Mouse (Mus musculus) spleen, adult 12 weeks (tissue): ENCODE results near the gene Gm49388.

Experiments
- DNase-seq: peaks from one replicate; pipeline ENCODE4 v3.0.0; 2022; ENCODE audit warnings: low spot score

Gene Gm49388

GRCm38 (mm10) chr7:127840886-127841285, 55.5 kb downstream of the Gm49388 start:
- no peak for DNase-seq

- DNase-seq = peak; percentile 79
Measured at GRCm38 (mm10) chr7:127841340-127842000, 56.1 kb downstream of the Gm49388 start.

GRCm38 (mm10) chr7:127842001-127842718, 56.8 kb downstream of the Gm49388 start:
- DNase-seq = peak; percentile 70

- DNase-seq = no peak
Measured at GRCm38 (mm10) chr7:127849973-127850875, 64.8 kb downstream of the Gm49388 start.

- DNase-seq = no peak
Measured at GRCm38 (mm10) chr7:127850906-127851305, 65.5 kb downstream of the Gm49388 start.
